Mouse (Mus musculus): ENCODE results near the gene Kif13a.

Kif13a gene

DNA sequence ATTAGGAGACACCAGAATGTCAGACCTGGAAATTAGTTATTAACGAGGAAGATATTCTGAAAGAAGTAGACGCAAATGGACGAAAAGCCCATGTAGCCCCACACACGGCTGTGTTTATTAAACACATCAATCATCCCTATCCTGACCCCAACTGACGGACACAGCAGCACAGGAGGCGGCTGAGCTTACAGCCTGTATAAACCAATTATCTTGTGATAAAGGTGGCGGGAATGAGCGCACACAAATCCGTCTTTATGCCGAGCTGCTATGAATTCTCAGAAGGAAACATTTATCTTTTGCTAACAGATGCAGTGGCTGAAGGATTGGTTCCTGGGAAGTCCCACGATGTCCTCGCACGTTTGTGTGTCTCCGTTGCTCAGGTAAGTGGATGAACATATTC, 48.9 kb downstream of the Kif13a start:
- no peak for DNase-seq

DNA sequence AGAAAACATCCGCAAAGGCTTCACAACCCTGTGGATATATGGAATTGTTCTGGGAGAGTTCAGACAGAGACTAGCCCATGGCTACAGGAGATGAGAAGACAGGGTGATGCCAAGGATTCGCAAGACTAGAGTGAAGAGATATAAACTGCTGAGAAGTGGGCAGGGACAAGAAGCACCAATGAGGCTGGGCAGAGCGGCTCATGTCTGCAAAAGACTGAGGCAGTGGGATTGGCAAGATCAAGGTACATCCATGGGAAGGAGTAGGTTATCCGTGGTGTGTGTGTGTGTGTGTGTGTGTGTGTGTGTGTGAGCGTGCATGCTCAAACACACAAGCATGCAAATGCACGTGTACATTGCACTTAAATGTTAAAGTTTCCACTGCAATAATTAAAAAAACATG, 49.4 kb downstream of the Kif13a start:
- no peak for DNase-seq

DNA sequence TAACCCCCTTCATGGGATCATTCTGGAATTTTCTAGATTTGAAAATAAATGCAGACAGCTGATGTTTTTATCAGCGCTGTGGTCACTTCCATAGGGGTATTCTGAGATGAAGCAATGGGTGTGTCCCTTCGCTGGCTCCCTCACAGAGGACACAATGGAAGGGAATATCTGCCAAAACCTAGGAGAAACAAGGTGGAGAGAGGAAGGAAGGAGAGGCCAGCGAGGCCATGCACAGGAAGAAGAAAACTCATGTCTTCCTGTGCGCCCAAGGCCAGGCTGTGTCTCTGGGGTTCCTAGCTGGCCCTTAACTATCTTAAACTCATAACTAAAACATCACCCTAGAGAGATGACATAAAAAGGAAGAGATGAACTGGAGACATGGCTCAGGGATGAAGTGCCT, 52.6 kb downstream of the Kif13a start:
- no peak for DNase-seq

DNA sequence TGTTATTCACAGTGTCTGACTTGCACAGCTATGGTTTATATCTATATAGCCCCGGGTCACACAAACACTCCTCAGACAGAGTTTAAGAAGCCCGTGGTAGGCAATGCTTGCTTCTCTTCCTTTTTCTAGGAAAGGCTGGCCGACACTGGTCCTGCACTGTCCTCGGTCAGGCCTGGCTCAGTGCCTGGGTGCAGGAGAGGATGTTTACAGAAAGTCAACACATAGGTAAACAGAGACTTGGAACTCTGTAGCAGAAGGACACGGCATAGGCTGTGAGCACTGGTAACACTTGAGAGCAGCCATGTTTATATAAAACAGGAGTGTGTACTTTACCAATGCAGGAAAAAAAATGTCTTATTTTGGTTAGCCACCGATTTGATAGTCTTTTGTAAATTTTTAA, 54.3 kb downstream of the Kif13a start:
- DNase-seq, result peak; percentile 52

DNA sequence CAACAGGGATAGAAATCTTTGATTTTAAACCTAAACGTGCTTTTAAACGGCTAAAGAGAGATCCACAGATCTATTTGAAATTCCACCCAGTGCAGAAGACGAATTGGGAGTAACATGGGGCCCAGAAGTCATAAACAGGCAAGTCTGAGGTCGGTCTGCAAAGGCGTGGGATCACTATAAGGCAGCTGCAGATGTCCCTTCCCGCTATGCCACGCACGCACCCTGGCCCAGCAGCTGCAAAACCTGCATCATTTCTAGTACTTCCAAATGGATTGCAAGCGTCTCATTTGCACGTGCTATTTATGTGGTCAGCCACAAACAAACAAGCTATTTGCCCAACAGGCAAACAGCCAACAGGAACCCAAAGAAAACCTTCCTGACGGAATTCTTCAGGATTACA, 56.9 kb downstream of the Kif13a start:
- no peak for DNase-seq

DNA sequence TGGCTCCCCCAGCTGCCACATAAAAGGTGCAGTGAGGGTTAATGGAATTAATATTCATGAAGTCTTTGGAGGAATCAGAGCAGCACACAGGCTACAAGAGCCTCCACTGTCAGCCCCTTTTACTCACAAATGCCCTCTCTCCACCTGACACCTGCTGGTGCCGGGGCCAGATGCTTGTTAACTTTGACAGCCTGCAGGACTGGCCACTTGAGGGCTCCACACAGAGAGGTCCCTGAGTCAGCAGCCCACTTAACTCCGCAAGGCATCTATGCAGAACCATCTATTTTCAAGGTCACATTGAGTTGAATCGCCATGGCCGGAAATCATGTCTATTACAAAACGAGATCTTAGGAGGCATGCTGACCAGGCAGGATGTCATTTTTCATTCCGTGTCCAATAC, 57.5 kb downstream of the Kif13a start:
- no peak for DNase-seq

DNA sequence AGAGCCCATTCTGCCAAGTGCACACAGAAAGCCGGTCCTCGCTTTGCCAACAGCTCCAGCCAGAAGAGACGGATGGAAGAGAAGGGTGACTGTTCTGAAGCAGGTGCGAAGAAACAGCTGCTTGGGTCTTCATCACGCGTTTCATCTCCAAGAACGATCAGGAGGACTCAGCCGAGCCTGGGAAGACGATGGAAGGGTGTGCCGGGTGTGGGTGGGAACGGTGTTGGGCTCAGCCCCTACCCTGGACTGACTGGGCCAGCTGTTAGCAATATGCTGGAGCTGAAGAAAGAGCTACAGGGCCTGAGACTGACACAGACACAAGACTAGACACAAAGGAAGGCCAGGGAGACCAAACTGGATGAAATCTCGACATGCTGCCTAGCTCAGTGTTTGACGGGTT, 60.2 kb downstream of the Kif13a start:
- no peak for DNase-seq

DNA sequence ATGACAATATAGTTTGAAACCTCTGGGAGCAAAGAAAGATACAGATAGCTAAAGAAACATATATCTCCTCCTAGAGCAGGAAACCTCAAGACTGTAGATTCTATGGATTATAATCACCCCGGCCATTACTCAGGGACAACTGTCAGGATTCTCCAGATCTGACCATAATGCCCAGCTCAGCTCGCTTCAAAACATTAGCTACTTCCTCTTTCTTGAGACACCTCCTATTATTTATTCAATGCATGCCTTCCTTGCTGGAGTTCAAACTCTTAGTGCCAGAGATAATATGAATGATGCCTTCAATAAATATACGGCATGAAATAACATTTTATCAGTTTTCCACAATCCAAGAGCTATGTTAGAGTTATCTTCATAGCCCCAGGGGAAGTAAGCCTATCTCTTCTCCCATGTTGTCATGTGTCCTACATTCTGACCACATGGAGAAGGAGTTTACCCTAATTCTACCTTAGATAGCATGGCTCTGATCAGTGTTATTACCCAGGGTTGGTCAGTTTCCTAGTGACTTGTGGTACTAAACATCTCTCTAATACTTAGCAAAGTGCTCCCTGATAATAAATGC, 66.4 kb downstream of the Kif13a start:
- DNase-seq, result no peak

DNA sequence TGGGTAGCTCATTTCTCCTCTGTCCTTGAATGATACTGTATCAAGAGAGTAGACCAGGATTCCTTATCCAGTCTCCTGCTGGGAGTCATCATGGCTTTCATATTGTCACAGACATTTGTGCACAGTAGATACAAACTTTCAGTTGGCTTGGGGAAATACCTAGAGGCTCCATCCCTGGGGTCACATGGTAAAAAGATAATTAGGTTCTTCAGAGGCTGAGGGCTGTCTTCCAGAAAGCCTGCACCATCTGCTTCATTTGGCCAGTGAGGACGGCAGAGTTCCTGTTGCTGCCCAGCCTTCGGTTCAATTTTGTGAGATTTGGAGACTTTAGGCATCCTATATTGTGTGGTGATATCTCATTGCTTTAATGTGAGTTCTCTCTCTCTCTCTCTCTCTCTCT, 69.8 kb downstream of the Kif13a start:
- DNase-seq, result no peak

DNA sequence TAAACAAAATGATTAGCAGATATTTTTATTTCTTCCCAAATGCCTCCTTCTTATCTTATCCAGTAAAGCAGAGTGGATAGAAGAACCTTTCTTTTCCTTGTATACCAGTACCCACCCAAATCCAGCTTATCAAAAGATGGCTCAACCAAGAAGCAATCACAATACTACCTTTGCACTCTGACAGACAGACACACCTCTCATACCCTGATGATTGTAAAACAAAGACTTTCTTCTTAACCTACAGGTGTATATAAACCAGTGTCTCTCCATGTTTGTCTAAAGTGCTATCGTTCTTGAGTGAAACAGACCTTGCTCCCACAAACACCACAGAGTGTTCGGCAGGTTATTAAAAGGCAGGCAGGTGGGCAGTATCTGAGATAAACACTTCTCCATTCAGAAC, 70.5 kb downstream of the Kif13a start:
- DNase-seq, result no peak

DNA sequence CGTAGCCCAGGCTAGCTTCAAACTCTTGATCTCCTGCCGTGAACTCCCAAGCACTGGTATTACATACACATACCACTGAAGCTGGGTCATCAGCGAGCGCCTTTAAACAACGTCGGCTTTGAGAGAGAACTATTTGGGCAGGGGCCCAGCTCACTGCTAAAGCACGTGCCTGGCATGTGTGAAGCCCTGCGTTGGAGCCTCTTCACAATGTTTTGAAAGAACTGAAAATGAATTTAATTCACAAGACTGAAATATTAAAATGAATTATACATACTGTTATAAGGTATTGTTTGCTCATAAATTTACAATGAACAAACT, 70.9 kb downstream of the Kif13a start:
- no peak for DNase-seq

DNA sequence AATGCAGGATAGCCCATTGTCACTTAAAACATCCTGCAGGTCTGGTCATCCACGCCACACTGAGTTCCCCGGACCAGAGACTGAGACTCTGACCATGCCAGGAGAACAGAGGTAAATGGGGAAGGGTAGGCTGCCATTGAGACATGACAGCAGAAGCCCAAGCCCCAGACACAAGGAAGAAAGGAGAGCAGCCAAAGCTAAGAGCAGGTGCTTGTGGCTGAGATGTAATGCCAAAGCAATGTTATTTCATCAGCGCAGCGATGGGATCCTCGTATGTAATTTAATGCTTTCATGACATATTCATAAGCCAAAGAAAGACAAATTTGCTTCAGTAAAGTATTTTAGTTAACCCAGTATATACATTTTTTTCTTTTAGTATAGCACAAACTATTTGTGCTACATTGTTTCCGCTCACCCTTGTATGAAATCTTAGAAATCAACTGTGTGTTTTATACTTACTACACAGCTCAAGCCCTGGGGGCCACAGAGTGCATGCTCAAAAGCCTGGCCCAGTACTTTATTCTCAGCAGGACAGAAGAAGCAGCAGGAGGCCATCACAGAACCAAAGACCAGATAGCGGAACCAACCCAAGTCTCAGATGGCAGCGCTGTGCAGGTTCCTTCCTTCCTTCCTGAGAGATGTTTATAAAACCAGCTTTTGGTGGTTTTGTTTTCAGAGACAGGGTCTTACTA, 71.4 kb downstream of the Kif13a start:
- no peak for DNase-seq

DNA sequence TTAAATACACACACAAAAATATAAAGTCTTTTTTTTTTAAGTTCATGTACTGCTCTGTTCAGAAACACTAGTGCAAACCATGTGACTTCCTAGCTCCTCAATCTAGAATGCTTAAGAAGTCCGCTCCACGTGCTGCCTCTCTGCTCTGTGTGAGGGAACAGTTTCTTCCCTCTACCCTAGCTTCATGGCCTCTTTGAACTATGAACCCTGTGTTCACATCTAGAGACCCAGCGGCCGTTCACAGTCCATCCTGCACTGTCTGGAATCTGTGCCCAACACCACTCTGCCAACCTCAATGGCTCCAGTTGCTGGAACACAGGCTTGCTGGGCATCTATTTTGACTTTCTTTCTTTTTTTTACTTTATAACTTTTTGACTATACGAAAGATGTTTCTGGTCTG, 75.2 kb downstream of the Kif13a start:
- DNase-seq, result no peak

DNA sequence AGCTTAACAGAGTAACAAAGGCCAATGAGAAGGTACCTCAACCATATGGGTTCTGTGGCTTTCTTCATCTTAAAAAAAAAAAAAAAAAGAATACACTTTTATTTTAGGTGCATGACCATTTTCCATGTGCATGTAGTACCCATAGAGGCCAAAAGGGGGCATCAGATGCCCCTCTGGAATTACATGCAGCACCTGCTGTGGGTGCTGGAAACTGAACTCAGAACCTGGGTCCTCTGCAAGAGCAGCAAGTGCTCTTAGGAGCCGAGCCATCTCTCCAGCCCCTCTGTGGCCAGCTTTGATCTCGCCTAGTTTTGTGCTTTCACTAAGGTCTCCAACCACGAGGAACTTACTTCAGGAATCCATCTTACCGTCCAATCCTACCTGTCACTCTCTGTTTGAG, 77.2 kb downstream of the Kif13a start:
- no peak for DNase-seq

DNA sequence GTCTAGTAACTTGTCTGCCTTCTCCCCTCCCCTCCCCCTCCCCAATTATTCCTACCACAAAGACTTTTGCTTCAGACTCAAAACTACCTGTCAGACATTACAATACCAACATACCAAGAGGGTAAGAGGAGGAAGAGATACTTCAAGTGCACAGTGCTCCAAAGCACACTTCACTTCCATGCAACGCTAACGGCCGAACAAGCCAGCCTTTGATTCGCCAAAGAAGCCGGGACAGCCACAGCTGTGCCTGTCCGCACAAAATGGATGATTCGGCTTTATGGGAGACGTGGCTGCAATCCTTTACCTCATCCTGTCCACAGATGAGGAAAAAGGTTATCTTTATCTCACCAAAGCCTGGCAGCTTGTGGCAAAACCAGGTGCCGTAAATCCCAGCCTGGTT, 84.2 kb downstream of the Kif13a start:
- DNase-seq, result no peak

DNA sequence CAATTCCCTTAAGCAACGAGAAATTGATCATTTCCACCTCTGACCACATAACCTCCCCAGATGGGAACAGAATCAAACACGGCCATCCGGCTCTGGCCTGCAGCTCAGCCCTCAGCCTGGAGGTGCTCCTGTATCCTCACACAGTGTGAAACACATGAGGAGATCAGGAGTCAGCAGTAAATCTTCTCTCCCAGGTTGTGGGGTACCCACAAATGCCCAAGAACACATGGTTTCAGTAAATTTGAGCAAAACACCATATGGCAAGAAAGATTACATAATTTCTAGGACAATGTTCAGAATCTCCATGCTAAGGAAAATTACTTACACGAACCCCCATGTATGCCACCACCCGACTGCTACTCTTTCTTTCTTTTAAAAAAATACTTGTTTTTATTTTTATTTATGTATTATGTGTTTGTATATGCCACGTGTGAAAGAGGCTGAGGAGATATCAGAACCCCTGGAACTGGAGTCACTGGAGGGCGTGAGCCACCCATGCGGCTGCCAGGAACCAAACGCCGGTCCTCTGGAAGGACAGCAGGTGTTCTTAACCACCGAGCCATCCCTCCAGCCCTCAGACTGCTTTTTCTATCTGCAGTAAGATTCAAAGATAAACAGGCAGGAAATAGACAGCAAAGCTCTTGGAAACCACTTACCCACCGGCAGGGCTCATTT, 85.0 kb downstream of the Kif13a start:
- DNase-seq, result no peak

DNA sequence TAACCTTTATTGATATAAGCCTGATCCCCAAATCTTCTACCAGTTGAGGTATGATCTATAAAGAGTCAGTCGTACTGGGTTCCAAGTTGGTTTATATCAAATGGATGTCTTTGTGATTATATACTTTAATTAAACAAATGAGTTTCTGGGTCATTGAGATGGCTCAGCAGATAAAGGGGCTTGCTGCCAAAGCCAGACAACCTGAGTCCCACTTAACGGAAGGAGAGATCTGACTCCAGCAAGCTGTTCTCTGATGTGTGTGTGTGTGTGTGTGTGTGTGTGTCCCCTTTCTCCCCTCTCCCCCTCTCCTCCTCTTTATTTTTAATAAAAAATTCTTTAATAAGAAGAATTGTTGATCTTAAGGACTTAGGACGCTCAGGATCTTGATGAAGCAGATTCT, 86.0 kb downstream of the Kif13a start:
- no peak for DNase-seq

DNA sequence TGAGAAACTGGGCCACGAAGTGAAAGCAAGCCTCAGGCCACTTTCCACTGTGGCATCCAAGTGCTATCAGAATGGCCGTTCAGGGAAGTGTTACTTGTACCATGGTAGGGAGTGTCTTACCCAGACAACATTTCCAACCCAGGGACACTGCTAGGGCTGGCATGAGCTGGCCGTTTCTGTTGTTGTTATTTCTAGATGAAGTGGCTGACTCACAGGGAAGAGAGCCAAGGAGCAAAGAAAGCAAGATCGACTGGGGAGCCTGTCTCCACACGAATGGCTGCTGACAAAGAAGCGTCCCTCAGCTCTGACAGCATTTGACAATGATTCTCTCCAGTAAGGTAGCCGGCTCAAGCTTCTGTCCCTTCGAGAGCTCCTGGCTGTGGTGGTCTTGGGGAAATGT, 87.5 kb downstream of the Kif13a start:
- no peak for DNase-seq

DNA sequence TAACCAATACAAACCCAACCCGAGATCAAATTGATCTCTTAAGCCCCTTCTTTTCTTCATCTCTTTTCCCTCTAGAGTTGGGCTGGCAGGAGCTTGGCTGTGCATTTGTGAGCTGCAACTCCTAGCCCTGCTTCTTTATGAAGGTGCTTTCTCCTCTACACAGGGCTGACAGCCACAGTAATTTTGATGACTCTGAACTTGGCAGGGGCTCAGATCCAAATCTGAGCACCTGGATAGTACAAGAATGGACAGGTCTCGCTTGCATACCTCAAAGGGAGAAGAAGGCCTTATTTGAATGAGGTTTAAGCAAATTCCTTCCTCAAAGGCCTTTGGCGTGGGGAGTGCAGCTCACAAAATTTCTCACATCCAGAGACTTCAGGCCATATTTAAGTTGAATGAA, 88.0 kb downstream of the Kif13a start:
- no peak for DNase-seq

DNA sequence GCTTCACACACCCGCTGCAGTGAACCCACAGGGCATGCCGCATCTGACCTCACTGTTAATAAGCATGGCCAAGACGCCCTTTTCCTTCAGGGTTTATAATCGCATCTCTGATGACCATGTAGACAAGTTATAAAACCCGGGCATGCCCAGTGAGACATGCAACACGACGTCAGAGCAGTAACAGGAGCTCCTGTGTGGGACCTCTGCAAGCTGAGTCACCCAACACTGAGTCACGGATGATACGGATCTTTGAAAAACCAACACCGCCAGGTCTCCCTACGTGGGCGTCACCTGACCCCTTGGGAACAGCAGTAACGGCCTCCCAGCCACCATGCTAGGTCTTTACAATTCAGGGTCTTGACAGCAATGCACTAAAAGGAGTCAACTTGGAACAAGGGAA, 89.0 kb downstream of the Kif13a start:
- no peak for DNase-seq

DNA sequence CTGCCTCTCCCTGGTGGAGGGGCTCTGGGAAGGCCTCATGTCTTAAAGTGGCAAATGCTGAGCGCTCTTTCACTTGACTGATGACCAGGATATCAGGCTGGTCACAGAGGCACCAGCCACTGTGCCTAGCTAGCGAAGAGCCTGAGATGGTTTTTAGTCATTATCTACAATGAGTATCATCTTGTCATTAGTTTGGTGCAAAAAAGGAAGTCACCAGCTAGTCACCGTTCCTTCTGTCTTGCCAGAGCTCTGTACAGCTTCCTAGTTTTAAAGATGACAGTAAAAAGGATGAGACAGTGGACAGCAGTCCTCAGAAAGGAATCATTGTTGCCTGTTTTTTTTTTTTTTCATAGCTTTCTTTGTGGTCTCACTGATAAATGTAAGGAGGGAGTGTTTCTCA, 90.4 kb downstream of the Kif13a start:
- DNase-seq, result no peak

DNA sequence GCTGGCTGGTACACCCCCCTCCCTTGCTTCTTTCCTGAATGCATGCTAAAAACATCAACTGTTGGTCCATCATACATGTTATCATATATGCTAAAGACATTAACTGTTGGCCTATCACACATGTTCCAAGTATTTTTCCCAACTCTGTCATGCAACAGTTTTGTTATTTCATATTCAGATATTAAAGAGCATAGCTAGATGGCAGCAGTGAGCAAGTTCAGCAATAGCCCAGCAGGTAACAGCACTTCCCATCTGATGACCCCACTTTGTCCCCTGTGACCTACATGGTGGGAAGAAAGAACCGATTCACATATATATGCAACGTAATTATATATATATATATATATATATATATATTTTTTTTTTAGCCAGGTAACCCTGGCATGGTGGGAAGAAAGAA, 91.1 kb downstream of the Kif13a start:
- DNase-seq, result no peak

DNA sequence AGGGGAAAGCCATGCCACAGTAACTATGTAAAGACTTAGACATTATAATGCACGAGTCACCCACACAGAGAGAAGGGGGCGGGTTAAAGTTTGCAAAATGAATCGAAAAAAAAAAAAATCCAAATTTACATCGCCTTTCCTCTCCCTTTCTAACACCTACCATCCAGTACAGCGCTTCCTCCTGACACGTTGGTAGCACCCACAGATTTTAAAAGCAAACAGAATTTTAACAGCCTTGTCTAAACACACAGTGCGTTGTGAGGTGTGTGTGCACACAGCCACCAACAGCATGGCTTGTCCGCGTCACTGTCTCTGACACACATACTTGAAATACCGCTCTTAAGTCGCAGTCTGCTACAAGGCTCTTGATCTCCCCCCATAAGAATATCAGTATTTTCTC, 94.3 kb downstream of the Kif13a start:
- DNase-seq, result no peak

DNA sequence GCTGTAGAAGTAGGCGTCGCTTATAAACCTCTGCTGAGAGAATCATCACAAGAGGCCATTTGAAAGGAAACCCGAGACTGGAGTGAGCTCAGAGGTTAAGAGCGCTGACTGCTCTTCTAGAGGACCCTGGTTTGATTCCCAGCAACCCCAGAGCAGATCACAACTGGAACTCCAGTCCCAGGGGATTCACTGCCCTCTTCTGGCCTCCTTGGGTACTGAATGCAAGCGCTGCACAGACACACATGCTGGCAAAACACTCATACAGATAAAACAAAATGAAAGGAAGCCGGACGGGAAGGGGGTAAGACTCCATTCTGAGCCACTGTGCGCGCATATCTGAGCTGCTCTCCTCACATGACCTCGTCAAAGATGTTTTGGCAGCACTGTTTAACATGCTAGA, 94.9 kb downstream of the Kif13a start:
- DNase-seq, result no peak

DNA sequence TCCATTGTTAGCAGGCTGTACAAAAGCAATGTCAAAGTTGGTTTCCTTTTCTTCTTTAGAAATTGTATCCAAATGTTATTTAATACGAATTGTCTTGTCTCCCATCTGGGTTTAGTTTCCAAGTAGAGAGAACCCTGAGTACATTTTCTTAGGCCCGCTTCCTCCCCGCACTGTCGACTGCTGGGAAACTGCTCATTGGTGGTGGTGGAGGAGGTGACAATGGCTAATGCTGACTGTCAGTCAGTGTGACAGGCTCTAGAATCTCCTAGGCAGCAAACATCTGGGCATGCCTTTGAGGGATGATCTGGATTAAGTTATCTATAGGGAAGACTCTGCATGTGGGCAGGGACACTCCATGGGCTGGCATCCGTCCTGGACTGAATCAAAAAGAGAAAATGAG, 96.1 kb downstream of the Kif13a start:
- no peak for DNase-seq
